Comparison of ENCODE assay signal across 13 mouse cellular contexts in genomic region chr8:54393466-54394197, GRCm38 (mm10).
A peak's percentile ranks its signal among the peaks of the same experiment; 100 is the strongest.
DNase-seq lines count a peak whose midpoint lies in the region; ATAC-seq and TF ChIP-seq lines count a peak whose summit lies in the region.
"Had no signal": no experiment of that assay in that cellular context is flagged by ENCODE, and none has a peak within 500 bp of the region (broad histone marks: within the 10 kb centered on the region; RNA-seq: fewer than 3 reads in every experiment).

No protein-coding gene starts in this region.

- peak; percentile 71; the same call in 1 of the 2 replicates for TF ChIP-seq EP300 in heart, adult 2 months (IDR thresholded peaks at IDR 0.05; ENCODE audit: insufficient read depth, low read depth, low read length)

- intact Hi-C loops in heart, adult 2 months (cut with DNase I) = loop anchor here (2.0 kb wide), 1 partner anchor 93 kb away; no protein-coding TSS in a partner anchor
- intact Hi-C loops in heart, postnatal 14 days (cut with DNase I) = loop anchor here (5.0 kb wide), 1 partner anchor 94 kb away; no protein-coding TSS in a partner anchor

- no peak for TF ChIP-seq POLR2A in heart, adult 2 months (IDR thresholded peaks at IDR 0.05; ENCODE audit: insufficient read depth, low read depth, low read length)

- no peaks in the 10 kb centered on the region for H3K27me3 ChIP-seq in heart, adult 2 months (ENCODE audit: control insufficient read depth, insufficient read depth, low read length)
- no peaks in the 10 kb centered on the region for H3K27me3 ChIP-seq in lung, embryonic 14.5 days (ENCODE audit: insufficient read depth, low read length)

- H3K36me3 ChIP-seq in heart, adult 2 months (ENCODE audit: control insufficient read depth, insufficient read depth, low read length) = no peaks in the 10 kb centered on the region
- H3K36me3 ChIP-seq in lung, embryonic 14.5 days (ENCODE audit: insufficient read depth) = no peaks in the 10 kb centered on the region
- H3K36me3 ChIP-seq: midbrain, embryonic 10.5 days had no signal

- no peak for TF ChIP-seq CTCF in heart, adult 2 months (IDR thresholded peaks at IDR 0.05)
- no peak for TF ChIP-seq CTCF in lung, embryonic 14.5 days (IDR thresholded peaks at IDR 0.05; ENCODE audit: low read depth)

- peak; percentile 52 for ATAC-seq in lung, embryonic 14.5 days (ENCODE audit: insufficient read depth)

- no peak overlapping the region for H3K9ac ChIP-seq in heart, adult 2 months (ENCODE audit: low read depth, low read length)
- no peak overlapping the region for H3K9ac ChIP-seq in lung, embryonic 14.5 days

- DNase-seq in embryo, embryonic 11 days = peak; percentile 10
- DNase-seq in embryo, embryonic 10.5 days (ENCODE audit: low spot score) = no peak
- peak; percentile 25 to 52 for DNase-seq in heart, adult 2 months
- peak; percentile 15 to 18 for DNase-seq in heart, postnatal 14 days
- DNase-seq in lung, embryonic 14.5 days = peak; percentile 59
- DNase-seq in urinary bladder, postnatal 14 days (ENCODE audit: low spot score) = no peak
- DNase-seq in right cerebral cortex, postnatal 14 days = no peak
- no peak for DNase-seq in adrenal gland, postnatal 4 days (ENCODE audit: low spot score in 2 of 2)
- DNase-seq: adrenal gland, postnatal 36 days; thymus, adult 2 months had no signal

- no peak overlapping the region for H3K4me3 ChIP-seq in heart, adult 2 months
- no peak overlapping the region for H3K4me3 ChIP-seq in lung, embryonic 14.5 days (ENCODE audit: low read depth, low read length)
- H3K4me3 ChIP-seq: erythroblast, embryonic 14.5 days; midbrain, embryonic 10.5 days had no signal

- no peak overlapping the region for H3K4me2 ChIP-seq in lung, embryonic 14.5 days
- H3K4me2 ChIP-seq: liver, embryonic 11.5 days had no signal

- peak overlapping the region; percentile 20; the same call in 1 of the 2 replicates for H3K27ac ChIP-seq in heart, adult 2 months
- H3K27ac ChIP-seq in lung, embryonic 14.5 days (ENCODE audit: low read depth) = no peak overlapping the region
- H3K27ac ChIP-seq: midbrain, embryonic 10.5 days had no signal

- no peaks in the 10 kb centered on the region for H3K9me3 ChIP-seq in lung, embryonic 14.5 days (ENCODE audit: low read depth, low read length)
- H3K9me3 ChIP-seq: midbrain, embryonic 10.5 days had no signal

- H3K4me1 ChIP-seq in heart, adult 2 months (ENCODE audit: control insufficient read depth, insufficient read depth, low read length) = peaks cover 7% of the 10 kb centered on the region
- H3K4me1 ChIP-seq in lung, embryonic 14.5 days (ENCODE audit: insufficient read depth) = no peaks in the 10 kb centered on the region; the same call in 1 of the 2 replicates
- H3K4me1 ChIP-seq: midbrain, embryonic 10.5 days had no signal

- no peaks in the 10 kb centered on the region for H3K79me2 ChIP-seq in heart, adult 2 months (replicated peaks; ENCODE audit: control insufficient read depth, insufficient read depth, low read length)

- 22% methylated on average over 12 of the region's 12 CpGs for WGBS in heart, adult 2 months
- 42% methylated on average over 12 of the region's 12 CpGs for WGBS in lung, embryonic 14.5 days

Comparison
In these comparisons a context has a peak if more than half of its experiments do, and no peak if none do; other contexts are left out.
1. DNase-seq: peak in embryo, embryonic 11 days (single experiment), heart, adult 2 months (2 of 2), heart, postnatal 14 days (2 of 2) and lung, embryonic 14.5 days (single experiment); none in embryo, embryonic 10.5 days (single experiment), urinary bladder, postnatal 14 days (single experiment), right cerebral cortex, postnatal 14 days (single experiment) and adrenal gland, postnatal 4 days (0 of 2).